Mouse (Mus musculus) lung, adult 2 months (tissue): Measurements from ENCODE around the gene Tctn3.

Source experiments
- CTCF ChIP-seq: fragments of 200-500 bp; IDR thresholded peaks from 2 replicates; pipeline ENCODE4 v1.5.1; 2011; ENCODE audit warnings: mild to moderate bottlenecking, low read length, control low read depth; ENCODE audit not compliant: insufficient read depth
- POLR2A ChIP-seq: fragments of 200-500 bp; IDR thresholded peaks from 2 replicates; pipeline ENCODE4 v1.6.1; 2011; ENCODE audit warnings: low read depth, mild to moderate bottlenecking, control low read depth, low read length, borderline replicate concordance; ENCODE audit errors: extremely low read depth

GRCm38 (mm10) chr19:40660510-40660909 lies 48.5 kb upstream of the Tctn3 start:
- TF ChIP-seq CTCF (no peak), POLR2A (peak; percentile 6; the same call in 1 of the 2 replicates)
